Mouse (Mus musculus) liver, embryonic 16.5 days (tissue): ENCODE measurements around the gene Chaf1a. TPM values are rescaled to one million over a fixed set of nuclear protein-coding genes. Genes with fewer than 3 reads are reported as not detected.

Experiments used
- polyA plus RNA-seq: library from polyadenylated mRNA; unstranded; fragments of >200 nt; fragmentation: Nextera tagmentation; extraction: Ambion mirVana; gene quantifications from 2 replicates; pipeline ENCODE4 v1.2.1, GENCODE M21; 2015

The Chaf1a gene
- polyA plus RNA-seq, 1 experiment from 2014 or later: 14.5 TPM

Other genes starting within 250 kb of the Chaf1a start
- gene Zfp119a, start 161.5 kb upstream of the Chaf1a start, polyA plus RNA-seq: 2.8 and 2.9 TPM in 2 replicates
- gene Zfp959, start 148.3 kb upstream of the Chaf1a start, polyA plus RNA-seq: 6.1 and 7.2 TPM in 2 replicates
- 2.5 and 2.8 TPM in 2 replicates for gene Zfp119b, start 90.9 kb upstream of the Chaf1a start, polyA plus RNA-seq
- 7.6 and 9.8 TPM in 2 replicates for gene Ebi3, start 87.8 kb upstream of the Chaf1a start, polyA plus RNA-seq
- gene Yju2, start 81.3 kb upstream of the Chaf1a start, polyA plus RNA-seq: 7.2 and 7.5 TPM in 2 replicates
- 0.09 and 0.18 TPM in 2 replicates for gene Shd, start 70.0 kb upstream of the Chaf1a start, polyA plus RNA-seq
- gene Fsd1, start 53.9 kb upstream of the Chaf1a start, polyA plus RNA-seq: 0.22 and 0.26 TPM in 2 replicates
- gene Stap2, start 34.9 kb upstream of the Chaf1a start, polyA plus RNA-seq: 3.5 and 4.5 TPM in 2 replicates
- 14.9 and 16.2 TPM in 2 replicates for gene Mpnd, start 34.7 kb upstream of the Chaf1a start, polyA plus RNA-seq
- 44.9 and 46.0 TPM in 2 replicates for gene Sh3gl1, start 3.8 kb upstream of the Chaf1a start, polyA plus RNA-seq
- 14.1 and 15.3 TPM in 2 replicates for gene Ubxn6, start 34.6 kb downstream of the Chaf1a start, polyA plus RNA-seq
- gene Hdgfl2, start 39.2 kb downstream of the Chaf1a start, polyA plus RNA-seq: 36.1 and 37.2 TPM in 2 replicates
- gene Plin4, start 69.4 kb downstream of the Chaf1a start, polyA plus RNA-seq: 0.05 and 0.13 TPM in 2 replicates
- 5.2 and 9.7 TPM in 2 replicates for gene Plin5, start 77.2 kb downstream of the Chaf1a start, polyA plus RNA-seq
- gene Lrg1, start 81.6 kb downstream of the Chaf1a start, polyA plus RNA-seq: 4.3 and 6.2 TPM in 2 replicates
- 0.81 and 1.3 TPM in 2 replicates for gene Sema6b, start 99.9 kb downstream of the Chaf1a start, polyA plus RNA-seq
- gene Tnfaip8l1, start 122.0 kb downstream of the Chaf1a start, polyA plus RNA-seq: 3.4 and 4.1 TPM in 2 replicates
- gene Mydgf, start 143.5 kb downstream of the Chaf1a start, polyA plus RNA-seq: 56.2 and 56.4 TPM in 2 replicates
- 19.9 and 23.5 TPM in 2 replicates for gene Dpp9, start 178.5 kb downstream of the Chaf1a start, polyA plus RNA-seq
- gene Fem1a, start 216.4 kb downstream of the Chaf1a start, polyA plus RNA-seq: 5.2 and 5.7 TPM in 2 replicates
- gene Ticam1, start 236.3 kb downstream of the Chaf1a start, polyA plus RNA-seq: 3.4 and 4.2 TPM in 2 replicates